Mouse (Mus musculus) heart, embryonic 12.5 days (tissue): ENCODE measurements around the gene 1700025G04Rik. TPM values are rescaled to one million over a fixed set of nuclear protein-coding genes. Genes with fewer than 3 reads are reported as not detected.

Experiments
- ATAC-seq: fragments of 200-750 bp; cut with Nextera tagmentation; 2 replicates; pipeline ENCODE4 v1.8.0; 2017; ENCODE audit warnings: moderate TSS enrichment, moderate library complexity; ENCODE audit not compliant: insufficient number of reproducible peaks, low FRiP score
- H3K27ac ChIP-seq: fragments of 300-500 bp; sonication (generic); 2 replicates; pipeline ENCODE4 v1.5.1; 2016; ENCODE audit warnings: mild to moderate bottlenecking, moderate library complexity; ENCODE audit not compliant: poor library complexity, severe bottlenecking
- H3K27me3 ChIP-seq: fragments of 300-500 bp; sonication (generic); replicated peaks from 2 replicates; pipeline ENCODE4 v1.6.1; 2016; ENCODE audit warnings: mild to moderate bottlenecking, moderate library complexity
- H3K36me3 ChIP-seq: fragments of 300-500 bp; sonication (generic); 2 replicates; pipeline ENCODE4 v1.6.1; 2016; ENCODE audit warnings: mild to moderate bottlenecking, moderate library complexity
- H3K4me1 ChIP-seq: fragments of 300-500 bp; sonication (generic); replicated peaks from 2 replicates; pipeline ENCODE4 v1.6.1; 2016; ENCODE audit warnings: mild to moderate bottlenecking
- H3K4me2 ChIP-seq: fragments of 300-500 bp; sonication (generic); 2 replicates; pipeline ENCODE4 v1.6.1; 2016; ENCODE audit warnings: mild to moderate bottlenecking, moderate library complexity
- H3K4me3 ChIP-seq: fragments of 300-500 bp; sonication (generic); 2 replicates; pipeline ENCODE4 v1.5.1; 2016; ENCODE audit warnings: mild to moderate bottlenecking
- H3K9ac ChIP-seq: fragments of 300-500 bp; sonication (generic); 2 replicates; pipeline ENCODE4 v1.6.1; 2016; ENCODE audit warnings: mild to moderate bottlenecking, moderate library complexity
- H3K9me3 ChIP-seq: fragments of 300-500 bp; sonication (generic); replicated peaks from 2 replicates; pipeline ENCODE4 v1.6.1; 2016; ENCODE audit warnings: mild to moderate bottlenecking, moderate library complexity
- WGBS: fragments of 180-500 bp; shearing (Covaris S2); methylation state at CpG from one replicate; pipeline ENCODE4 v1.1.7; 2016; 5-methylcytosine and 5-hydroxymethylcytosine counted together
- polyA plus RNA-seq: library from polyadenylated mRNA; unstranded; fragments of >200 nt; fragmentation: Nextera tagmentation; extraction: Ambion mirVana; gene quantifications from 2 replicates; pipeline ENCODE4 v1.2.1, GENCODE M21; 2016

The 1700025G04Rik gene
- polyA plus RNA-seq, 1 experiment from 2014 or later, result 28.4 TPM

GRCm38 (mm10) chr1:152032144-152032543 lies 57.8 kb downstream of the 1700025G04Rik start:
- peaks cover 24% of the 10 kb centered on the region for H3K4me1 ChIP-seq
- H3K27ac ChIP-seq, result no peak overlapping the region
- H3K36me3 ChIP-seq, result no peaks in the 10 kb centered on the region
- 83% methylated on average over 5 of the region's 5 CpGs for WGBS
- no peak overlapping the region for H3K9ac ChIP-seq
- H3K9me3 ChIP-seq, result peaks cover 6% of the 10 kb centered on the region; the same call in 1 of the 2 replicates
- H3K27me3 ChIP-seq, result no peaks in the 10 kb centered on the region
- H3K4me3 ChIP-seq, result no peak overlapping the region
- H3K4me2 ChIP-seq, result no peak overlapping the region
- ATAC-seq, result no peak

DNA sequence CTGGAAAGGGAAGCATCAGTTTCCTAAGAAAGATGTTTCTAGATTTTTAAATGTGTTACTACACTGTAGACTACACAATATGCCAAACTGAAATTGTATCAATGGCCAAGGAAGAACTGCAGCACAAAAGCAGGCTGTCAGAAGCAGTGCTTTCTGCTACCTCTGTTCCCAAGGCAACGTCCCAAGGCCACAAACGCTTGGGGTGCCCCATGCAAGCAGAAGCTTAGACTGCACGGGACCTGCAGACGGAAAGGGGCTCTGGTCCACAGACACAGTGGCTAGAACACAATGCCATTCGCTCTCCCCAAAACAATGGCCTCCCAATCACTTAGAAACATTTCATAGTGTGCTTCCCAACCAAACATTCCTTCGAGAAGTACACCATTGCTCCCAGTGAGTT lies 59.4 kb downstream of the 1700025G04Rik start:
- H3K4me3 ChIP-seq, result no peak overlapping the region
- peaks cover 15% of the 10 kb centered on the region for H3K4me1 ChIP-seq
- no peak overlapping the region for H3K4me2 ChIP-seq
- H3K9ac ChIP-seq, result no peak overlapping the region
- H3K27me3 ChIP-seq, result no peaks in the 10 kb centered on the region
- peaks cover 6% of the 10 kb centered on the region; the same call in 1 of the 2 replicates for H3K9me3 ChIP-seq
- no peak overlapping the region for H3K27ac ChIP-seq
- no peaks in the 10 kb centered on the region for H3K36me3 ChIP-seq
- ATAC-seq, result no peak
- 74% methylated on average over 6 of the region's 6 CpGs for WGBS

DNA sequence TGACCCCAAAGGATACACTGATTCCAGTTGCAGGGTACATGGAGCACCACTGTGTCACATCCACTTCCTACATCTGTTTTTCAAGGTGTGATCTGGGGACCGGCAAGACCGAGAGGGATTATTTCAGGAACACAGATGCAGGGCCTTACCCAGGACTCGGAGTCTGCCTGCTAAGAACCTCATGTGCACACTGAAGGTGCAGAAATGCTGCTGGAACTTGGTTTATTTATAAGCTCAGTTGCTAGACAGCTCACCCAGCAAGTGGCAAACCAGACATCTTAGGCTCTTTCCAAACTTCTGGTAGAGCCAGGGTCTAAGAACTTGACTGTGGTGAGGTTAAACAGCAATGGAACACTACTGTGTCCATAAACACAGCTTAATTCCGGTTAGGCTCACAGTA lies 61.2 kb downstream of the 1700025G04Rik start:
- Histone ChIP-seq H3K4me2 (no peak overlapping the region), H3K9ac (no peak overlapping the region), H3K27me3 (no peaks in the 10 kb centered on the region), H3K36me3 (0 out of 2 replicates have a peak, but pooled peaks cover 3% of the 10 kb centered on the region), H3K4me1 (peaks cover 7% of the 10 kb centered on the region), H3K9me3 (peaks cover 6% of the 10 kb centered on the region; the same call in 1 of the 2 replicates), H3K4me3 (no peak overlapping the region), H3K27ac (no peak overlapping the region)
- no peak for ATAC-seq
- WGBS, result 63% methylated on average over 4 of the region's 4 CpGs

GRCm38 (mm10) chr1:152026762-152027161 lies 63.2 kb downstream of the 1700025G04Rik start:
- H3K4me2 ChIP-seq, result no peak overlapping the region

DNA sequence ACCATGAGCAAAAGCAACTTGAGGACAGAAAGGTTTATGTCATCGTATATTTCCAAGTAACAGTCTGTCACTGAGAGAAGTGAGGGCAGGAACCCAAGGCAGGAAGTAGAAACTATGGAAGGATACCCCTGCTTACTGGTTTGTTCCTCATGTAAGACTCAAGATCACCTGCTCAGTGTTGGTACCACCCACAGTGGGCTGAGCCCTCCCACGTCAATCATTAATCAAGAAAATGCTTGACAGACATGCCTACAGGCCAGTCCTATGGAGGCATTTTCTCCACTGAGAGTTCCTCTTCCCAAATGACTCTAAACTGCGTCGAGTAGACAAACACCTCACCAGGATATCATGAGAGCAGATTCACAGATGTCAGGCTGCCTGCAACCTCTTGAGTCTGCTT lies 64.6 kb downstream of the 1700025G04Rik start:
- Histone ChIP-seq H3K36me3 (peaks cover 6% of the 10 kb centered on the region; the same call in 1 of the 2 replicates), H3K4me3 (no peak overlapping the region), H3K27ac (no peak overlapping the region), H3K4me2 (no peak overlapping the region), H3K27me3 (no peaks in the 10 kb centered on the region), H3K9ac (no peak overlapping the region), H3K4me1 (peaks cover 7% of the 10 kb centered on the region), H3K9me3 (peaks cover 6% of the 10 kb centered on the region)
- ATAC-seq, result no peak
- 85% methylated on average over 4 of the region's 4 CpGs for WGBS

More at GRCm38 (mm10) chr1:152026762-152027161, 63.2 kb downstream of the 1700025G04Rik start:
- Histone ChIP-seq H3K4me3 (no peak overlapping the region), H3K27ac (no peak overlapping the region), H3K36me3 (peaks cover 6% of the 10 kb centered on the region; the same call in 1 of the 2 replicates), H3K9me3 (peaks cover 6% of the 10 kb centered on the region), H3K9ac (no peak overlapping the region), H3K27me3 (no peaks in the 10 kb centered on the region), H3K4me1 (peaks cover 7% of the 10 kb centered on the region)
- 83% methylated on average over 4 of the region's 4 CpGs for WGBS
- no peak for ATAC-seq

GRCm38 (mm10) chr1:152024019-152024787 lies 65.7 kb downstream of the 1700025G04Rik start:
- Histone ChIP-seq H3K27me3 (no peaks in the 10 kb centered on the region), H3K9ac (no peak overlapping the region), H3K4me1 (peaks cover 10% of the 10 kb centered on the region), H3K27ac (no peak overlapping the region), H3K36me3 (peaks cover 6% of the 10 kb centered on the region; the same call in 1 of the 2 replicates), H3K4me2 (no peak overlapping the region), H3K9me3 (peaks cover 6% of the 10 kb centered on the region), H3K4me3 (no peak overlapping the region)
- ATAC-seq, result no peak
- 74% methylated on average over 18 of the region's 18 CpGs for WGBS

- WGBS, result 91% methylated on average over 6 of the region's 6 CpGs
- H3K4me2 ChIP-seq, result no peak overlapping the region
- no peak for ATAC-seq
Measured at GRCm38 (mm10) chr1:152020812-152021211, 69.1 kb downstream of the 1700025G04Rik start.

DNA sequence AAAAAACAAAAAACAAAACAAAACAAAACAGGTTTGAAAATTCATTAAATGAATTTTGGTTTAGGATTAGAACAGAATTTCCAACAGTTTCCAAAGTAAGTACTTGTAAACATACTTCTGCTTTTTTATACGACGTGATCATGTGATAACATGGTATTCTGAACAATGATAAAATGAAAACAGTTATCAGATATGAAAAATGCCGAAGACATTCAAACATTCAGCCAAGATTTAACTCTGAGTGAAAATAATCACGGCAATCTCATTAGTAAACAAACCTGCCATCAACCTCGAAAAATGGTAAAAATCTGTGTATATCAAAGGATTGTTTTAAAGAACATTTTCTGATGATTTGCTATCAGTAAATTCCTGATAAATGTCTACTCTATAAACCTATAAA lies 69.9 kb downstream of the 1700025G04Rik start:
- Histone ChIP-seq H3K4me2 (no peak overlapping the region), H3K4me3 (no peak overlapping the region), H3K9me3 (peaks cover 6% of the 10 kb centered on the region), H3K9ac (no peak overlapping the region), H3K36me3 (peaks cover 5% of the 10 kb centered on the region; the same call in 1 of the 2 replicates), H3K4me1 (peaks cover 19% of the 10 kb centered on the region), H3K27ac (no peak overlapping the region), H3K27me3 (no peaks in the 10 kb centered on the region)
- no peak for ATAC-seq
- WGBS, result 86% methylated on average over 5 of the region's 5 CpGs

More at GRCm38 (mm10) chr1:152020812-152021211, 69.1 kb downstream of the 1700025G04Rik start:
- H3K27me3 ChIP-seq, result no peaks in the 10 kb centered on the region
- H3K36me3 ChIP-seq, result peaks cover 6% of the 10 kb centered on the region; the same call in 1 of the 2 replicates
- H3K4me1 ChIP-seq, result peaks cover 12% of the 10 kb centered on the region
- peaks cover 6% of the 10 kb centered on the region for H3K9me3 ChIP-seq
- no peak overlapping the region for H3K9ac ChIP-seq
- no peak overlapping the region for H3K4me3 ChIP-seq
- no peak overlapping the region for H3K27ac ChIP-seq

DNA sequence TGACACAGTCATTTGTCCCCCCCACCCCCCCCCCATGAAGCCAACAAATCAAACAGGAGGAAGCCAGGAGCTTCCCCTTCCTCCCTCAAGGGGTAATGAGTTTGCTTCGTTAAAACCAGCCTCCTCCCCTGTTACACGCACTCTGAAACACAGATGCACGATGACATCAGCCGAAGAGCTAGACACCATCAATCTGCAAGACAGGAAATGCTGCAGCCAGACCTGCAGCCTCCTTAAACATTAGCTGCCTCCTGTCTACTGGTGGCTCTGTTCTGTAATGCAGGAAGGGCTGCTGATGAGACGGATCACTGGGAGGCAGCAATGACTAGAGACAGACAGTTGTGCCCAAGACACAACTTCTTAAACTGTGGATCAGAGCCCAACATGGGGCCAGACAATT lies 70.7 kb downstream of the 1700025G04Rik start:
- H3K4me2 ChIP-seq, result no peak overlapping the region
- no peak overlapping the region for H3K9ac ChIP-seq
- no peak overlapping the region for H3K27ac ChIP-seq
- peaks cover 3% of the 10 kb centered on the region; the same call in 1 of the 2 replicates for H3K36me3 ChIP-seq
- peaks cover 6% of the 10 kb centered on the region for H3K9me3 ChIP-seq
- WGBS, result 32% methylated on average over 5 of the region's 5 CpGs
- ATAC-seq, result no peak
- no peak overlapping the region for H3K4me3 ChIP-seq
- peaks cover 20% of the 10 kb centered on the region for H3K4me1 ChIP-seq
- no peaks in the 10 kb centered on the region for H3K27me3 ChIP-seq

- peaks cover 20% of the 10 kb centered on the region for H3K4me1 ChIP-seq
- no peak for ATAC-seq
- H3K9me3 ChIP-seq, result peaks cover 6% of the 10 kb centered on the region
- peaks cover 3% of the 10 kb centered on the region; the same call in 1 of the 2 replicates for H3K36me3 ChIP-seq
- WGBS, result 83% methylated on average over 3 of the region's 3 CpGs
- H3K4me3 ChIP-seq, result no peak overlapping the region
- H3K9ac ChIP-seq, result no peak overlapping the region
- H3K4me2 ChIP-seq, result no peak overlapping the region
- no peak overlapping the region for H3K27ac ChIP-seq
- H3K27me3 ChIP-seq, result no peaks in the 10 kb centered on the region
Measured at GRCm38 (mm10) chr1:152018322-152018721, 71.6 kb downstream of the 1700025G04Rik start.

DNA sequence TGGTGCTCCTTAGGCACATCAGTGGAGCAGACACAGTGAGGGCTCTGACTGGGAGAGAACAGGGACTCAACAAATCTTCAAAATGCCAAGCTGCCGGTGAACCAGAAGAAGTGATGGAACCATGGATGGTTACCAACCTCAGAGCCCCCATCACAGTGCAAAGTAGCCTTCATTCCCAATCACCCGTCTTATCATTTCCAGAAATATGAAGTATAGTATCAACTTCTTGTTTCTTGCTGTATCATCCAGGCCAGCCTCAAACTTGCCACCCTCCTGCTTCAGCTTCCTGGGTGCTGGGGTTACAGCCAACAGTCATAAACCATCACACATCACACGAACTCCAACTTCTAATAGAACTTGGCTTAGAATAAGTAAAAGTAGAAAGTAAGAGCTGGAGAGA lies 73.3 kb downstream of the 1700025G04Rik start:
- Histone ChIP-seq H3K4me3 (no peak overlapping the region), H3K27me3 (no peaks in the 10 kb centered on the region), H3K9me3 (no peaks in the 10 kb centered on the region), H3K36me3 (no peaks in the 10 kb centered on the region), H3K27ac (no peak overlapping the region), H3K9ac (no peak overlapping the region), H3K4me2 (no peak overlapping the region), H3K4me1 (peaks cover 20% of the 10 kb centered on the region)
- WGBS, result 80% methylated on average over 3 of the region's 3 CpGs
- no peak for ATAC-seq
